In the genomic region with DNA sequence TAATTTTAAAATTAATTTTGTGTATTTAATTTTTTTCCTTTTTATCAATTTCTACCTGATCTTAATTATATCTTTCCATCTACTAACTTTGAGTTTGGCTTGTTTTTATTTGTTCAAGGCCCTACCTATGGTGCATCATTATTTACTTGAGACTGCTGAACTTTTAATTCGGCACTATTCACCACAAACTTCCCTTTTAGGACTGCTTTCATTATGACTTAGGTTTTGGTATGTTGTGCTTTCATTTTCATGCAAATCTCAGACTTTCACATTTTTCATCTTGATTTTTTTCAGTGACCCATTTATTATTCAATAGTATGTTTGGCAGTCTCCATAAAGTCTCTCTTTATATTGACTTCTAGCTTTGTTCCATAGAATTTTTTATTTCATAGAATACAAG, we compare ENCODE assay signal across 26 mouse cellular contexts. TPM values are rescaled to one million over a fixed set of nuclear protein-coding genes. Genes with fewer than 3 reads are reported as not detected.
A peak's percentile ranks its signal among the peaks of the same experiment; 100 is the strongest.
DNase-seq lines count a peak whose midpoint lies in the region; ATAC-seq and TF ChIP-seq lines count a peak whose summit lies in the region.
"Had no signal": no experiment of that assay in that cellular context is flagged by ENCODE, and none has a peak within 500 bp of the region (broad histone marks: within the 10 kb centered on the region; RNA-seq: fewer than 3 reads in every experiment).

No protein-coding gene starts in this region.

- ATAC-seq in liver, embryonic 12.5 days, result no peak
- ATAC-seq: activated CD4-positive, CD25-positive, alpha-beta regulatory T cell, adult 4 months; CD4-positive, CD25-positive, alpha-beta regulatory T cell, adult 4 months; Patski had no signal

- no peak for TF ChIP-seq CTCF in liver, adult 2 months (IDR thresholded peaks at IDR 0.05; ENCODE audit: low read depth, low read length)
- TF ChIP-seq CTCF in CH12.LX (conservative IDR thresholded peaks at IDR 0.05 in 1 of 2, IDR thresholded peaks at IDR 0.05 in 1 of 2; ENCODE audit: low read depth in 2 of 2, low read length in 2 of 2), result no peak

- H3K36me3 ChIP-seq in liver, adult 2 months (ENCODE audit: control insufficient read depth, insufficient read depth, low read length), result no peaks in the 10 kb centered on the region
- H3K36me3 ChIP-seq in liver, embryonic 12.5 days, result no peaks in the 10 kb centered on the region
- no peaks in the 10 kb centered on the region for H3K36me3 ChIP-seq in CH12.LX (replicated peaks in 1 of 2; ENCODE audit: control insufficient read depth in 1 of 2, insufficient read depth in 1 of 2, low read length in 1 of 2)
- H3K36me3 ChIP-seq: G1E had no signal

- peak; percentile 51 for TF ChIP-seq EP300 in CH12.LX (IDR thresholded peaks at IDR 0.05; ENCODE audit: low read length)

- H3K27me3 ChIP-seq in liver, adult 2 months (ENCODE audit: control insufficient read depth, insufficient read depth, low read length), result no peaks in the 10 kb centered on the region
- no peaks in the 10 kb centered on the region for H3K27me3 ChIP-seq in liver, embryonic 12.5 days (replicated peaks)
- H3K27me3 ChIP-seq in CH12.LX (replicated peaks), result no peaks in the 10 kb centered on the region
- H3K27me3 ChIP-seq: Patski had no signal

- H3K79me2 ChIP-seq in liver, adult 2 months (ENCODE audit: control insufficient read depth, insufficient read depth, low read length), result no peaks in the 10 kb centered on the region
- no peaks in the 10 kb centered on the region for H3K79me2 ChIP-seq in CH12.LX (replicated peaks; ENCODE audit: control insufficient read depth, extremely low read depth, insufficient read depth, poor library complexity, severe bottlenecking)

- H3K4me2 ChIP-seq in liver, embryonic 12.5 days, result no peak overlapping the region
- H3K4me2 ChIP-seq in CH12.LX (ENCODE audit: insufficient read depth, low read depth, poor library complexity, severe bottlenecking), result no peak overlapping the region

- no peak overlapping the region for H3K4me3 ChIP-seq in liver, adult 2 months (ENCODE audit: insufficient read depth, low read depth, low read length)
- no peak overlapping the region for H3K4me3 ChIP-seq in liver, embryonic 12.5 days
- no peak overlapping the region for H3K4me3 ChIP-seq in CH12.LX (replicated peaks in 1 of 3; ENCODE audit: low read depth in 2 of 3, low read length in 2 of 3, poor library complexity in 1 of 3)

- 85% methylated on average over 1 of the region's 1 CpGs for WGBS in liver, adult 2 months
- WGBS in liver, embryonic 12.5 days (ENCODE audit: insufficient replicate concordance), result 45% methylated on average over 1 of the region's 1 CpGs

- dilution Hi-C loops in CH12.LX (cut with MboI; ENCODE audit: extremely low pct_ligation_motif_present, extremely low pct_unique_long_range_greater_than_20kb, low sequenced_read_pairs), result no loop called here

- TF ChIP-seq POLR2A in liver, adult 2 months (IDR thresholded peaks at IDR 0.05; ENCODE audit: extremely low read depth, insufficient read depth, low read length), result no peak
- no peak for TF ChIP-seq POLR2A in CH12.LX (IDR thresholded peaks at IDR 0.05; ENCODE audit: low read depth, low read length)

- H3K9ac ChIP-seq in liver, adult 2 months (ENCODE audit: low read depth, low read length), result no peak overlapping the region
- H3K9ac ChIP-seq in liver, embryonic 12.5 days, result no peak overlapping the region
- H3K9ac ChIP-seq in CH12.LX (ENCODE audit: insufficient read depth, low read depth), result no peak overlapping the region

- no peak overlapping the region for H3K27ac ChIP-seq in liver, adult 2 months (replicated peaks; ENCODE audit: insufficient read depth, low read depth, low read length)
- no peak overlapping the region for H3K27ac ChIP-seq in liver, embryonic 12.5 days
- H3K27ac ChIP-seq in CH12.LX (ENCODE audit: insufficient read depth, low read depth), result no peak overlapping the region

- no peaks in the 10 kb centered on the region for H3K4me1 ChIP-seq in liver, adult 2 months (ENCODE audit: control insufficient read depth, insufficient read depth, low read length)
- H3K4me1 ChIP-seq in liver, embryonic 12.5 days, result no peaks in the 10 kb centered on the region
- H3K4me1 ChIP-seq in CH12.LX (ENCODE audit: control insufficient read depth in 1 of 2, insufficient read depth in 2 of 2), result peaks cover 3 to 6% of the 10 kb centered on the region in 2 experiments; a peak in 3 of 4 replicates

- TF ChIP-seq RAD21 in CH12.LX (IDR thresholded peaks at IDR 0.05; ENCODE audit: low read depth, low read length), result no peak

- in situ Hi-C loops in CH12.LX (cut with MboI; ENCODE audit: low pct_ligation_motif_present, low pct_unique_long_range_greater_than_20kb, low sequenced_read_pairs), result no loop called here

- H3K9me3 ChIP-seq in liver, embryonic 12.5 days (replicated peaks), result no peaks in the 10 kb centered on the region
- H3K9me3 ChIP-seq in CH12.LX (replicated peaks; ENCODE audit: low read length), result no peaks in the 10 kb centered on the region
- H3K9me3 ChIP-seq: G1E had no signal

- DNase-seq in liver, adult 2 months (ENCODE audit: extremely low read depth, low read depth, low spot score), result peak; percentile 14
- DNase-seq in A20 (ENCODE audit: low read depth, low spot score), result peak; percentile 52
- peak; percentile 38 for DNase-seq in CH12.LX (ENCODE audit: extremely low read depth)
- DNase-seq in induced T-regulatory cell, adult 2 months (ENCODE audit: low read depth), result peak; percentile 7
- DNase-seq in cerebellum, postnatal 25 days, result no peak
- no peak for DNase-seq in right cerebral cortex, postnatal 36 days (ENCODE audit: low spot score in 2 of 2)
- no peak for DNase-seq in adrenal gland, postnatal 36 days
- DNase-seq: adrenal gland, adult 2 months; adrenal gland, adult 8-10 months; adrenal gland, postnatal 10 days; adrenal gland, postnatal 14 days; adrenal gland, postnatal 25 days; B cell, adult 2 months; cerebellum, adult 11 months; cerebellum, adult 11-12 months; cerebellum, adult 8-10 months had no signal

TF ChIP-seq in CH12.LX, 34 proteins besides CTCF, POLR2A, EP300 and RAD21:
- TF ChIP-seq ETS1 (conservative IDR thresholded peaks at IDR 0.05; ENCODE audit: low read depth, low read length) (no peak), UBTF (IDR thresholded peaks at IDR 0.05; ENCODE audit: low read depth, low read length) (no peak), HCFC1 (IDR thresholded peaks at IDR 0.05; ENCODE audit: low read depth, low read length) (no peak), ZNF384 (IDR thresholded peaks at IDR 0.05; ENCODE audit: low read depth, low read length) (peak; percentile 55), JUND (conservative IDR thresholded peaks at IDR 0.05; ENCODE audit: low read depth, low read length) (peak; percentile 60; the same call in 1 of the 2 replicates), GABPA (IDR thresholded peaks at IDR 0.05; ENCODE audit: insufficient replicate concordance, low read depth, low read length) (no peak), ELF1 (IDR thresholded peaks at IDR 0.05; ENCODE audit: low read depth, low read length) (no peak), IRF4 (IDR thresholded peaks at IDR 0.05; ENCODE audit: low read depth, low read length) (peak; percentile 38; the same call in 1 of the 2 replicates), MEF2A (IDR thresholded peaks at IDR 0.05; ENCODE audit: borderline replicate concordance, low read depth, low read length) (no peak), MAFK (IDR thresholded peaks at IDR 0.05; ENCODE audit: insufficient replicate concordance, low read length) (no peak), NRF1 (IDR thresholded peaks at IDR 0.05; ENCODE audit: low read depth, low read length) (no peak), SIN3A (IDR thresholded peaks at IDR 0.05; ENCODE audit: low read length) (no peak), USF1 (IDR thresholded peaks at IDR 0.05; ENCODE audit: low read depth, low read length) (no peak)
TF ChIP-seq in CH12.LX: peak in this region for 3.

RNA-seq across cellular contexts. Expression of a gene that starts 24.7 kb away (rescaled TPM):
- not detected in 2 replicates for total RNA-seq in liver, adult 2 months (2014; rRNA removed)
- polyA plus RNA-seq in liver, adult 2 months (2012; rRNA removed), result not detected in 2 replicates
- polyA plus RNA-seq in liver, embryonic 12.5 days (2016; fragmentation: Nextera tagmentation; extraction: Ambion mirVana), result not detected in 2 replicates
- not detected in 2 replicates for total RNA-seq in CH12.LX (2012; rRNA removed)
- not detected in 2 replicates for total RNA-seq in CH12.LX (2014; rRNA removed)
- not detected in 2 replicates for polyA plus RNA-seq in CH12.LX (2012; ENCODE audit: insufficient read length, low read depth)
- total RNA-seq in adrenal gland, postnatal 36 days (2021), result not detected
- total RNA-seq: adrenal gland, adult 18-20 months; adrenal gland, adult 2 months; adrenal gland, adult 8-10 months; adrenal gland, postnatal 10 days; adrenal gland, postnatal 14 days; adrenal gland, postnatal 25 days; adrenal gland, postnatal 4 days; ES-E14; MEL had no signal
- polyA plus RNA-seq: activated CD4-positive, CD25-positive, alpha-beta regulatory T cell, adult 4 months; adrenal gland, adult 2 months; C2C12; CD4-positive, CD25-positive, alpha-beta regulatory T cell, adult 4 months; G1E; Patski had no signal

Comparison
In these comparisons a context has a peak if more than half of its experiments do, and no peak if none do; other contexts are left out.
1. DNase-seq: peak in liver, adult 2 months (single experiment), A20 (single experiment), CH12.LX (single experiment) and induced T-regulatory cell, adult 2 months (single experiment); none in cerebellum, postnatal 25 days (0 of 2), right cerebral cortex, postnatal 36 days (0 of 2) and adrenal gland, postnatal 36 days (0 of 2).